In the genomic region with DNA sequence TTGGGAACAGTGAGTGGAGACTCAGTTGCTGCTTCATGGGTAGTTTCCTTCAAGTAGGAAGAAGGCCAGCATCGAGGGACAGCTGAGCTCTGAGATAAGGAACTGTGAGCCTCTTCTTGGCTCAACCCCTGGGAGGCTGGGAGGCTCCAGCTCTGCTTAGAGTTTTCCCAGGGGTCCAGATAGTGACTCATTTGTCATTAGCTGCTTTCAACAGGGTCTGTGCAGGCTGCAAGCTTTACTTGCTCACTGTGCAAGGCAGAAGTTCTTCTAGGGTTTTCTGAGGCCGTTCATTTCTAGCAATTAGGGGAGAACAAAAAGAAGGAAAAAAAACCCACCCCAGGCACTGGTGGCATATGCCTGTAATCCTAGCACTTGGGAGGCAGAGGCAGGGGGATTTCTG, we compare ENCODE assay signal across 26 mouse cellular contexts. TPM values are rescaled to one million over a fixed set of nuclear protein-coding genes. Genes with fewer than 3 reads are reported as not detected.
DNase-seq lines count a peak whose midpoint lies in the region; ATAC-seq lines count a peak whose summit lies in the region.
"Had no signal": no experiment of that assay in that cellular context is flagged by ENCODE, and none has a peak within 500 bp of the region (broad histone marks: within the 10 kb centered on the region; RNA-seq: fewer than 3 reads in every experiment).

No protein-coding gene starts in this region.

- H3K9ac ChIP-seq in liver, embryonic 12.5 days = no peak overlapping the region
- H3K9ac ChIP-seq in neural tube, embryonic 15.5 days (replicated peaks) = no peak overlapping the region
- H3K9ac ChIP-seq: embryonic facial prominence, embryonic 15.5 days; heart, embryonic 13.5 days; hindbrain, embryonic 13.5 days; limb, embryonic 13.5 days; lung, embryonic 15.5 days had no signal

- peaks cover 16% of the 10 kb centered on the region for H3K4me1 ChIP-seq in liver, embryonic 12.5 days
- H3K4me1 ChIP-seq in neural tube, embryonic 15.5 days = peaks cover 4% of the 10 kb centered on the region; the same call in 1 of the 2 replicates
- H3K4me1 ChIP-seq: embryonic facial prominence, embryonic 15.5 days; lung, embryonic 15.5 days; midbrain, embryonic 10.5 days had no signal

- no peak overlapping the region for H3K4me3 ChIP-seq in liver, embryonic 12.5 days
- no peak overlapping the region for H3K4me3 ChIP-seq in neural tube, embryonic 15.5 days (replicated peaks)
- H3K4me3 ChIP-seq: embryonic facial prominence, embryonic 15.5 days; heart, embryonic 13.5 days; hindbrain, embryonic 13.5 days; left cerebral cortex, adult 2 months; limb, embryonic 13.5 days; lung, embryonic 15.5 days; midbrain, embryonic 10.5 days had no signal

- H3K27me3 ChIP-seq in liver, embryonic 12.5 days (replicated peaks) = no peaks in the 10 kb centered on the region
- no peaks in the 10 kb centered on the region for H3K27me3 ChIP-seq in neural tube, embryonic 15.5 days (replicated peaks)
- H3K27me3 ChIP-seq: embryonic facial prominence, embryonic 15.5 days; heart, embryonic 13.5 days; hindbrain, embryonic 13.5 days; limb, embryonic 13.5 days; lung, embryonic 15.5 days had no signal

- intact Hi-C loops in heart, postnatal 10 days (cut with DNase I) = no loop called here
- intact Hi-C loops in left cerebral cortex, postnatal 25 days (cut with DNase I) = no loop called here

- H3K36me3 ChIP-seq in liver, embryonic 12.5 days = no peaks in the 10 kb centered on the region
- no peaks in the 10 kb centered on the region for H3K36me3 ChIP-seq in neural tube, embryonic 15.5 days
- H3K36me3 ChIP-seq: embryonic facial prominence, embryonic 15.5 days; heart, embryonic 13.5 days; hindbrain, embryonic 13.5 days; limb, embryonic 13.5 days; lung, embryonic 15.5 days; midbrain, embryonic 10.5 days had no signal

- H3K4me2 ChIP-seq in liver, embryonic 12.5 days = no peak overlapping the region
- no peak overlapping the region for H3K4me2 ChIP-seq in neural tube, embryonic 15.5 days
- H3K4me2 ChIP-seq: embryonic facial prominence, embryonic 15.5 days; heart, embryonic 13.5 days; hindbrain, embryonic 13.5 days; limb, embryonic 13.5 days; lung, embryonic 15.5 days had no signal

- H3K27ac ChIP-seq in liver, embryonic 12.5 days = no peak overlapping the region
- H3K27ac ChIP-seq in neural tube, embryonic 15.5 days (replicated peaks) = no peak overlapping the region
- H3K27ac ChIP-seq: embryonic facial prominence, embryonic 15.5 days; heart, embryonic 13.5 days; hindbrain, embryonic 13.5 days; left cerebral cortex, adult 2 months; limb, embryonic 13.5 days; lung, embryonic 15.5 days; macrophage; midbrain, embryonic 10.5 days had no signal

- peak; percentile 35; the same call in 1 of the 2 replicates for ATAC-seq in liver, embryonic 12.5 days
- ATAC-seq in neural tube, embryonic 15.5 days (ENCODE audit: low FRiP score) = no peak
- ATAC-seq: inflammation-experienced regulatory T-cells, adult 6 months had no signal

- 38% methylated on average over 2 of the region's 2 CpGs for WGBS in liver, embryonic 12.5 days (ENCODE audit: insufficient replicate concordance)
- 87% methylated on average over 2 of the region's 2 CpGs for WGBS in neural tube, embryonic 15.5 days

- peak; percentile 63 for DNase-seq in NIH3T3 (ENCODE audit: low read depth)
- peak; percentile 13 to 44 for DNase-seq in heart, adult 18-20 months
- DNase-seq in heart, postnatal 10 days = peak; percentile 58 to 60
- no peak for DNase-seq in spleen, postnatal 10 days (ENCODE audit: low spot score in 2 of 2)
- DNase-seq in left cerebral cortex, postnatal 25 days (ENCODE audit: low spot score in 2 of 2) = no peak
- DNase-seq in retina, embryonic 14.5 days (ENCODE audit: low spot score) = no peak
- DNase-seq: adrenal gland, postnatal 14 days; cerebellum, adult 11-12 months; cerebellum, postnatal 25 days; gastrocnemius, postnatal 10 days; kidney, adult 9 months; kidney, postnatal 4 days; layer of hippocampus, adult 9-11 months; right cerebral cortex, adult 18-20 months had no signal

- 0 out of 2 replicates have a peak, but pooled peaks cover 4% of the 10 kb centered on the region for H3K9me3 ChIP-seq in liver, embryonic 12.5 days (replicated peaks)
- no peaks in the 10 kb centered on the region for H3K9me3 ChIP-seq in neural tube, embryonic 15.5 days (replicated peaks)
- H3K9me3 ChIP-seq: embryonic facial prominence, embryonic 15.5 days; hindbrain, embryonic 13.5 days; lung, embryonic 15.5 days had no signal

RNA-seq across cellular contexts. Expression of gene Prickle1, which starts 44.5 kb away (rescaled TPM):
- 1 to 10 TPM; 9.1 to 9.5 TPM for total RNA-seq in heart, adult 18-20 months (2021)
- 10 to 100 TPM; 24.1 to 36.4 TPM for total RNA-seq in heart, postnatal 10 days (2021)
- 7.8 and 8.9 TPM in 2 replicates for polyA plus RNA-seq in liver, embryonic 12.5 days (2016; fragmentation: Nextera tagmentation; extraction: Ambion mirVana)
- polyA plus RNA-seq in neural tube, embryonic 15.5 days (2015; fragmentation: Nextera tagmentation; extraction: Ambion mirVana) = 22.8 and 27.5 TPM in 2 replicates
- total RNA-seq in left cerebral cortex, postnatal 25 days (2021) = 10 to 100 TPM; 85.7 to 98.6 TPM
- total RNA-seq: monocyte, adult 5-6 weeks had no signal
- polyA plus RNA-seq: macrophage had no signal

Comparison
In these comparisons a context has a peak if more than half of its experiments do, and no peak if none do; other contexts are left out.
1. DNase-seq: peak in NIH3T3 (single experiment), heart, adult 18-20 months (2 of 2) and heart, postnatal 10 days (2 of 2); none in spleen, postnatal 10 days (0 of 2), left cerebral cortex, postnatal 25 days (0 of 2) and retina, embryonic 14.5 days (single experiment).